34 mouse cellular contexts compared by ENCODE assay signal in genomic region chr13:56571645-56572044, GRCm38 (mm10). TPM values are rescaled to one million over a fixed set of nuclear protein-coding genes. Genes with fewer than 3 reads are reported as not detected.
DNase-seq lines count a peak whose midpoint lies in the region; ATAC-seq and TF ChIP-seq lines count a peak whose summit lies in the region.
"Had no signal": no experiment of that assay in that cellular context is flagged by ENCODE, and none has a peak within 500 bp of the region (broad histone marks: within the 10 kb centered on the region; RNA-seq: fewer than 3 reads in every experiment).

No protein-coding gene starts in this region.

- no peak overlapping the region for H3K9ac ChIP-seq in liver, adult 2 months (ENCODE audit: low read depth, low read length)
- H3K9ac ChIP-seq in liver, embryonic 11.5 days (ENCODE audit: low read depth, low read length): no peak overlapping the region
- H3K9ac ChIP-seq in lung, postnatal 0 days (replicated peaks; ENCODE audit: low read depth): no peak overlapping the region
- H3K9ac ChIP-seq: forebrain, embryonic 13.5 days; heart, embryonic 13.5 days; hindbrain, embryonic 14.5 days had no signal

- 31% methylated on average over 8 of the region's 8 CpGs for WGBS in liver, adult 2 months
- 82% methylated on average over 8 of the region's 8 CpGs for WGBS in liver, embryonic 11.5 days
- WGBS in lung, postnatal 0 days: 44% methylated on average over 8 of the region's 8 CpGs

- no peak overlapping the region for H3K4me2 ChIP-seq in liver, embryonic 11.5 days
- H3K4me2 ChIP-seq in lung, postnatal 0 days (replicated peaks; ENCODE audit: low read depth, low read length): no peak overlapping the region
- H3K4me2 ChIP-seq: forebrain, embryonic 13.5 days; heart, embryonic 13.5 days; hindbrain, embryonic 14.5 days had no signal

- no peaks in the 10 kb centered on the region for H3K36me3 ChIP-seq in liver, adult 2 months (ENCODE audit: control insufficient read depth, insufficient read depth, low read length)
- no peaks in the 10 kb centered on the region for H3K36me3 ChIP-seq in liver, embryonic 11.5 days (ENCODE audit: control insufficient read depth, insufficient read depth, low read length)
- no peaks in the 10 kb centered on the region for H3K36me3 ChIP-seq in lung, postnatal 0 days (ENCODE audit: insufficient read depth, low read length)
- H3K36me3 ChIP-seq: forebrain, embryonic 10.5 days; G1E; heart, embryonic 10.5 days; heart, embryonic 13.5 days had no signal

- H3K4me3 ChIP-seq in liver, adult 2 months (ENCODE audit: insufficient read depth, low read depth, low read length): no peak overlapping the region
- H3K4me3 ChIP-seq in liver, embryonic 11.5 days (ENCODE audit: low read depth, low read length): no peak overlapping the region
- no peak overlapping the region for H3K4me3 ChIP-seq in lung, postnatal 0 days (ENCODE audit: low read depth, low read length)
- H3K4me3 ChIP-seq: forebrain, embryonic 10.5 days; forebrain, embryonic 13.5 days; heart, adult 2 months; heart, embryonic 10.5 days; heart, embryonic 13.5 days had no signal

- TF ChIP-seq CTCF in liver, adult 2 months (IDR thresholded peaks at IDR 0.05; ENCODE audit: low read depth, low read length): no peak
- TF ChIP-seq CTCF in lung, postnatal 0 days (IDR thresholded peaks at IDR 0.05): no peak

- peaks cover 12% of the 10 kb centered on the region for H3K4me1 ChIP-seq in liver, adult 2 months (ENCODE audit: control insufficient read depth, insufficient read depth, low read length)
- no peaks in the 10 kb centered on the region; the same call in 1 of the 2 replicates for H3K4me1 ChIP-seq in liver, embryonic 11.5 days (replicated peaks; ENCODE audit: control insufficient read depth, insufficient read depth, low read length)
- 0 out of 2 replicates have a peak, but pooled peaks cover 3% of the 10 kb centered on the region for H3K4me1 ChIP-seq in lung, postnatal 0 days (ENCODE audit: insufficient read depth, low read depth, low read length)
- H3K4me1 ChIP-seq: forebrain, embryonic 13.5 days had no signal

- ATAC-seq in liver, embryonic 11.5 days (replicated peaks; ENCODE audit: low FRiP score): no peak
- ATAC-seq in lung, postnatal 0 days: peak; percentile 27
- ATAC-seq: forebrain, embryonic 13.5 days; forebrain, embryonic 16.5 days; hindbrain, postnatal 0 days had no signal

- no peaks in the 10 kb centered on the region for H3K79me2 ChIP-seq in liver, adult 2 months (ENCODE audit: control insufficient read depth, insufficient read depth, low read length)

- DNase-seq in liver, adult 2 months (ENCODE audit: extremely low read depth, low read depth, low spot score): peak; percentile 92
- DNase-seq in liver, embryonic 11.5 days (ENCODE audit: low spot score): no peak
- DNase-seq in lung, postnatal 0 days (ENCODE audit: low spot score): peak; percentile 63
- DNase-seq in lung, postnatal 25 days (ENCODE audit: low spot score): no peak
- DNase-seq in MN1 (ENCODE audit: low spot score): peak; percentile 47
- DNase-seq in cerebellum, postnatal 10 days: no peak
- DNase-seq: adrenal gland, adult 2 months; adrenal gland, postnatal 14 days; B cell, adult 2 months; cerebellum, adult 11 months; cerebellum, adult 2 months; cerebellum, adult 9-11 months; cerebellum, postnatal 36 days; embryo, embryonic 11 days; gastrocnemius, postnatal 10 days; gastrocnemius, postnatal 36 days; heart, adult 2 months; heart, postnatal 14 days; heart, postnatal 4 days had no signal

- TF ChIP-seq EP300 in lung, postnatal 0 days (IDR thresholded peaks at IDR 0.05): no peak

- H3K27me3 ChIP-seq in liver, adult 2 months (ENCODE audit: control insufficient read depth, insufficient read depth, low read length): no peaks in the 10 kb centered on the region
- H3K27me3 ChIP-seq in liver, embryonic 11.5 days (replicated peaks; ENCODE audit: control insufficient read depth, insufficient read depth, low read length): no peaks in the 10 kb centered on the region
- H3K27me3 ChIP-seq in lung, postnatal 0 days (replicated peaks; ENCODE audit: insufficient read depth, low read length): no peaks in the 10 kb centered on the region
- H3K27me3 ChIP-seq: forebrain, embryonic 13.5 days; heart, embryonic 13.5 days had no signal

- no peak overlapping the region for H3K27ac ChIP-seq in liver, adult 2 months (replicated peaks; ENCODE audit: insufficient read depth, low read depth, low read length)
- H3K27ac ChIP-seq in liver, embryonic 11.5 days (ENCODE audit: low read depth, low read length): no peak overlapping the region
- H3K27ac ChIP-seq in lung, postnatal 0 days (ENCODE audit: low read length): no peak overlapping the region
- H3K27ac ChIP-seq: forebrain, embryonic 10.5 days; forebrain, embryonic 13.5 days; heart, adult 2 months; heart, embryonic 10.5 days; heart, embryonic 13.5 days; hindbrain, embryonic 14.5 days; hindbrain, postnatal 0 days had no signal

- H3K9me3 ChIP-seq in liver, embryonic 11.5 days (ENCODE audit: control insufficient read depth, low read length): no peaks in the 10 kb centered on the region
- no peaks in the 10 kb centered on the region for H3K9me3 ChIP-seq in lung, postnatal 0 days (ENCODE audit: low read length)
- H3K9me3 ChIP-seq: forebrain, embryonic 10.5 days; forebrain, embryonic 13.5 days; heart, embryonic 10.5 days; heart, embryonic 13.5 days had no signal

- TF ChIP-seq POLR2A in liver, adult 2 months (IDR thresholded peaks at IDR 0.05; ENCODE audit: extremely low read depth, insufficient read depth, low read length): no peak

RNA-seq across cellular contexts. Expression of gene Lect2, which starts 23.3 kb away (rescaled TPM):
- 230 and 425 TPM in 2 replicates for total RNA-seq in liver, adult 2 months (2014; rRNA removed)
- polyA plus RNA-seq in liver, adult 2 months (2012; rRNA removed): 106 and 170 TPM in 2 replicates
- 31.8 and 34.4 TPM in 2 replicates for polyA plus RNA-seq in liver, embryonic 11.5 days (2014; fragmentation: Nextera tagmentation; extraction: Ambion mirVana)
- not detected in 2 replicates for polyA plus RNA-seq in lung, postnatal 0 days (2015; fragmentation: Nextera tagmentation; extraction: Ambion mirVana)
- total RNA-seq: CH12.LX; gastrocnemius, adult 18-20 months; gastrocnemius, postnatal 10 days; gastrocnemius, postnatal 36 days; granulocyte monocyte progenitor cell, adult 5-6 weeks; heart, adult 2 months; heart, postnatal 14 days; heart, postnatal 4 days; hindbrain, postnatal 0 days had no signal
- polyA plus RNA-seq: adrenal gland, adult 2 months; cerebellum, adult 2 months; cortical plate, adult 2 months; embryonic facial prominence, embryonic 11.5 days; forebrain, embryonic 10.5 days; forebrain, embryonic 13.5 days; forebrain, embryonic 16.5 days; G1E; heart, adult 2 months; heart, embryonic 16.5 days; hindbrain, embryonic 11.5 days; hindbrain, embryonic 14.5 days; hindbrain, postnatal 0 days had no signal

RNA-seq across cellular contexts. Expression of gene Tgfbi, which starts 37.7 kb away (rescaled TPM):
- 34.3 and 39.3 TPM in 2 replicates for total RNA-seq in liver, adult 2 months (2014; rRNA removed)
- polyA plus RNA-seq in liver, adult 2 months (2012; rRNA removed): 23.3 and 27.2 TPM in 2 replicates
- polyA plus RNA-seq in liver, embryonic 11.5 days (2014; fragmentation: Nextera tagmentation; extraction: Ambion mirVana): 27.6 and 28.2 TPM in 2 replicates
- 408 and 422 TPM in 2 replicates for polyA plus RNA-seq in lung, postnatal 0 days (2015; fragmentation: Nextera tagmentation; extraction: Ambion mirVana)
- total RNA-seq: CH12.LX, G1E had no signal

RNA-seq across cellular contexts. Expression of gene Fbxl21, which starts 49.4 kb away (rescaled TPM):
- total RNA-seq in liver, adult 2 months (2014; rRNA removed): 2.1 and 2.4 TPM in 2 replicates
- 1.9 and 2.8 TPM in 2 replicates for polyA plus RNA-seq in liver, adult 2 months (2012; rRNA removed)
- 1.2 and 1.3 TPM in 2 replicates for polyA plus RNA-seq in liver, embryonic 11.5 days (2014; fragmentation: Nextera tagmentation; extraction: Ambion mirVana)
- 0.58 and 0.67 TPM in 2 replicates for polyA plus RNA-seq in lung, postnatal 0 days (2015; fragmentation: Nextera tagmentation; extraction: Ambion mirVana)
- total RNA-seq: CH12.LX had no signal
- polyA plus RNA-seq: G1E had no signal

Comparison
In these comparisons a context has a peak if more than half of its experiments do, and no peak if none do; other contexts are left out.
1. DNase-seq: peak in liver, adult 2 months (single experiment), lung, postnatal 0 days (single experiment) and MN1 (single experiment); none in liver, embryonic 11.5 days (single experiment), lung, postnatal 25 days (single experiment) and cerebellum, postnatal 10 days (0 of 2).
2. RNA of gene Lect2, which starts 23.3 kb away (polyA plus RNA-seq): 106 to 170 TPM in liver, adult 2 months and 31.8 to 34.4 TPM in liver, embryonic 11.5 days; not detected in lung, postnatal 0 days; every median in the first group is over 10 times any median in the second.
3. RNA of gene Tgfbi, which starts 37.7 kb away (polyA plus RNA-seq): 408 to 422 TPM in lung, postnatal 0 days; 27.6 to 28.2 TPM in liver, embryonic 11.5 days and 23.3 to 27.2 TPM in liver, adult 2 months; every median in the first group is over 10 times any median in the second.